In the genomic region with DNA sequence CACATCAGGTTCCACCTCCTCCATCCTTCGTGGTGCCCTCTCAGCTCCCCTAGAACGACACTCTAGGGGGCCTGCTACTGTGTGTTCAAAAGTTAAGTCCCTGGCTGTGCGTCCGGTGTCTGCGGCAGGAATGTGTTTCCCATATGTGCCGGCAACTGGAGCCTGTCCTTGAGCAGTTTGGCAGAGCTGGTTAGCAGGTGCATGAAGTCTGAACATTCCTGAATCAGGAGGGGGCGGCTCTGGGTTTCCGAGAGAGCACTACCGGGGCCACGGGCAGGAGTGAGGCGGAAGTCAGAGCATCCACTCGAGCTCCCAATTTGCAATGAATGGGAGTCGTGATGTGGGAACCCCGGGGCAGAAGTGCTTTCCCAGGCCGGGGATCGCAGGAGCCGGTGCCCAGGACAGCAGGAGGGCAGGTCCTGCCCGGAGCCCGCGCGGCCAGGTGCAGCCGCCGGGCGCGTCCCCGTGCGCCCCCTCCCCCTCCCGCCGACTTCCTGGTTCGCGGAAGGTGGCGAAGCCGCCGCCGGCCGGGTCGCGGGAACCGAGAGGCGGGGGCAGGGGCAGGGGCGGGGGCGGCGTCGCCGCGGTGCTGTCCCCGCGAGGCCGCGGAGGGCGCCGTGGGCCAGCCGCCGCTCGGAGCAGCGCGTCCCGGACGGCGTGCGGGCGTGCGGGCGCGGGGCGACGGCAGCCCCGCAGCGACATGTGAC, we compare ENCODE assay signal across 8 mouse cellular contexts. TPM values are rescaled to one million over a fixed set of nuclear protein-coding genes. Genes with fewer than 3 reads are reported as not detected.
DNase-seq lines count a peak whose midpoint lies in the region; ATAC-seq and TF ChIP-seq lines count a peak whose summit lies in the region.

TSS of gene Dennd1b (plus strand) at position 275 of the 707 bp plus-strand sequence.

- TF ChIP-seq POLR2A in cerebellum, adult 2 months (IDR thresholded peaks at IDR 0.05; ENCODE audit: borderline replicate concordance, insufficient read depth, low read length), result peak; percentile 15; the same call in 1 of the 2 replicates
- peak; percentile 44; the same call in 1 of the 2 replicates for TF ChIP-seq POLR2A in olfactory bulb, adult 2 months (IDR thresholded peaks at IDR 0.05; ENCODE audit: insufficient read depth, low read depth, low read length)

- H3K9ac ChIP-seq in lung, embryonic 15.5 days, result peak within 1 kb of the TSS; percentile 82

- under 1% methylated on average over 54 of the region's 69 CpGs for WGBS in cerebellum, adult 2 months
- under 1% methylated on average over 48 of the region's 69 CpGs for WGBS in lung, embryonic 15.5 days
- 1% methylated on average over 69 of the region's 69 CpGs for WGBS in olfactory bulb, adult 2 months

- peak; percentile 76 for DNase-seq in G1E (ENCODE audit: low spot score)
- peak; percentile 73 to 81 for DNase-seq in cerebellum, adult 2 months
- peak; percentile 40 for DNase-seq in layer of hippocampus, adult 9-10 months (ENCODE audit: low spot score)
- peak; percentile 65 to 66 for DNase-seq in thymus, adult 18-20 months

- H3K4me3 ChIP-seq in G1E (ENCODE audit: low read depth, low read length), result peak within 1 kb of the TSS; percentile 90
- peak within 1 kb of the TSS; percentile 79 for H3K4me3 ChIP-seq in cerebellum, adult 2 months (replicated peaks; ENCODE audit: insufficient read depth, low read depth, low read length)
- H3K4me3 ChIP-seq in lung, embryonic 15.5 days, result peak within 1 kb of the TSS; percentile 79
- peak within 1 kb of the TSS; percentile 96 for H3K4me3 ChIP-seq in olfactory bulb, adult 2 months (ENCODE audit: insufficient read depth, low read depth, low read length)

- peak within 1 kb of the TSS; percentile 72 for H3K4me2 ChIP-seq in lung, embryonic 15.5 days

- TF ChIP-seq CTCF in G1E (IDR thresholded peaks at IDR 0.05; ENCODE audit: low read depth, low read length), result no peak
- no peak for TF ChIP-seq CTCF in cerebellum, adult 2 months (IDR thresholded peaks at IDR 0.05; ENCODE audit: borderline replicate concordance, insufficient read depth, low read depth, low read length)
- TF ChIP-seq CTCF in olfactory bulb, adult 2 months (IDR thresholded peaks at IDR 0.05; ENCODE audit: insufficient read depth, low read depth, low read length), result no peak

- peaks cover 54% of the 10 kb centered on the region for H3K4me1 ChIP-seq in G1E (ENCODE audit: insufficient read depth, low read depth, low read length)
- H3K4me1 ChIP-seq in cerebellum, adult 2 months (ENCODE audit: control insufficient read depth, insufficient read depth, low read length), result no peaks in the 10 kb centered on the region
- peaks cover 8% of the 10 kb centered on the region; the same call in 1 of the 2 replicates for H3K4me1 ChIP-seq in lung, embryonic 15.5 days
- H3K4me1 ChIP-seq in olfactory bulb, adult 2 months (ENCODE audit: control insufficient read depth, insufficient read depth, low read length), result peaks cover 3% of the 10 kb centered on the region; the same call in 1 of the 2 replicates

- peaks cover 26% of the 10 kb centered on the region for H3K36me3 ChIP-seq in G1E (replicated peaks)
- no peaks in the 10 kb centered on the region; the same call in 1 of the 2 replicates for H3K36me3 ChIP-seq in lung, embryonic 15.5 days

- peak within 1 kb of the TSS; percentile 65; the same call in 1 of the 2 replicates for H3K27ac ChIP-seq in cerebellum, adult 2 months (ENCODE audit: insufficient read depth, low read length)
- peak within 1 kb of the TSS; percentile 93 for H3K27ac ChIP-seq in lung, embryonic 15.5 days
- H3K27ac ChIP-seq in olfactory bulb, adult 2 months (ENCODE audit: insufficient read depth, low read depth, low read length), result peak within 1 kb of the TSS; percentile 73

- H3K9me3 ChIP-seq in G1E (replicated peaks), result no peaks in the 10 kb centered on the region
- H3K9me3 ChIP-seq in lung, embryonic 15.5 days, result no peaks in the 10 kb centered on the region

- peak; percentile 52 for ATAC-seq in G1E (ENCODE audit: extremely low read depth, insufficient number of reproducible peaks, low FRiP score, poor library complexity, severe bottlenecking)
- ATAC-seq in frontal cortex, adult (ENCODE audit: low TSS enrichment), result peak; percentile 77
- peak; percentile 47 to 68; a peak in 3 of 4 replicates for ATAC-seq in hematopoietic stem cell, adult 5-6 weeks (replicated peaks in 1 of 2; ENCODE audit: insufficient read depth in 1 of 2, low FRiP score in 2 of 2, low TSS enrichment in 1 of 2, low read depth in 1 of 2, poor library complexity in 2 of 2, severe bottlenecking in 2 of 2)
- peak; percentile 80 for ATAC-seq in lung, embryonic 15.5 days (ENCODE audit: borderline replicate concordance, extremely low read depth, low FRiP score, low TSS enrichment)

- H3K27me3 ChIP-seq in G1E (ENCODE audit: insufficient read depth, low read length), result peaks cover 5% of the 10 kb centered on the region; the same call in 1 of the 2 replicates
- H3K27me3 ChIP-seq in cerebellum, adult 2 months (ENCODE audit: control insufficient read depth, insufficient read depth, low read length), result no peaks in the 10 kb centered on the region
- H3K27me3 ChIP-seq in lung, embryonic 15.5 days, result no peaks in the 10 kb centered on the region

RNA-seq across cellular contexts. Expression of gene Dennd1b, which starts in this region (rescaled TPM):
- total RNA-seq in G1E (2014; fragmentation: Nextera tagmentation), result 51.7 and 57.2 TPM in 2 replicates
- total RNA-seq in G1E (2017), result 36.3 and 39.2 TPM in 2 replicates
- polyA plus RNA-seq in G1E (2012), result 4.4 and 4.9 TPM in 2 replicates
- polyA plus RNA-seq in cerebellum, adult 2 months (2012; rRNA removed), result 6.2 and 8.0 TPM in 2 replicates
- total RNA-seq in hematopoietic stem cell, adult 5-6 weeks (2017), result 50.7 and 52.8 TPM in 2 replicates
- polyA plus RNA-seq in lung, embryonic 15.5 days (2015; fragmentation: Nextera tagmentation; extraction: Ambion mirVana), result 10.3 and 12.3 TPM in 2 replicates
- polyA plus RNA-seq in olfactory bulb, adult 2 months (2012; ENCODE audit: insufficient read depth, insufficient read length, low replicate concordance, missing spikeins), result not detected in 2 replicates

Comparison
In these comparisons a context has a peak if more than half of its experiments do, and no peak if none do; other contexts are left out.
1. Peak in every context shown above with its lines: DNase-seq, ATAC-seq, H3K4me3 ChIP-seq and H3K27ac ChIP-seq.